Mouse (Mus musculus) G1E (cell line): ENCODE results near the gene Unc45b. TPM values are rescaled to one million over a fixed set of nuclear protein-coding genes. Genes with fewer than 3 reads are reported as not detected.
A peak's percentile ranks its signal among the peaks of the same experiment; 100 is the strongest.

Experiments used
- ATAC-seq: 2 replicates; pipeline ENCODE4 v1.8.0; 2016; ENCODE audit warnings: mild to moderate bottlenecking; ENCODE audit not compliant: insufficient number of reproducible peaks, poor library complexity, low FRiP score, severe bottlenecking; ENCODE audit errors: extremely low read depth
- DNase-seq: peaks from one replicate; pipeline ENCODE4 v3.0.0; 2012; ENCODE audit warnings: low spot score
- H3K27me3 ChIP-seq: 2 replicates; pipeline ENCODE4 v1.6.1; 2012; ENCODE audit warnings: mild to moderate bottlenecking, low read length, inconsistent platforms; ENCODE audit not compliant: insufficient read depth
- H3K36me3 ChIP-seq: replicated peaks from 2 replicates; pipeline ENCODE3; 2012; ENCODE audit warnings: mild to moderate bottlenecking, inconsistent platforms
- H3K4me1 ChIP-seq: 2 replicates; pipeline ENCODE4 v1.6.1; 2012; ENCODE audit warnings: low read depth, low read length, inconsistent platforms, mixed read lengths; ENCODE audit not compliant: insufficient read depth
- H3K4me3 ChIP-seq: 2 replicates; pipeline ENCODE4 v1.5.1; 2012; ENCODE audit warnings: low read depth, mild to moderate bottlenecking, inconsistent platforms, low read length, moderate library complexity, mixed read lengths
- H3K9me3 ChIP-seq: replicated peaks from 2 replicates; pipeline ENCODE4 v1.6.1; 2012; ENCODE audit warnings: inconsistent platforms
- CTCF ChIP-seq: IDR thresholded peaks from 2 replicates; pipeline ENCODE4 v1.5.1; 2012; ENCODE audit warnings: low read depth, low read length, inconsistent platforms, mixed read lengths
- GATA1 ChIP-seq: IDR thresholded peaks from 2 replicates; pipeline ENCODE4 v1.6.1; 2012; ENCODE audit warnings: borderline replicate concordance, low read length, inconsistent platforms, mixed read lengths
- GATA2 ChIP-seq: IDR thresholded peaks from 2 replicates; pipeline ENCODE4 v1.6.1; 2012; ENCODE audit warnings: low read depth, low read length, inconsistent platforms, borderline replicate concordance
- POLR2AphosphoS5 ChIP-seq: IDR thresholded peaks from 2 replicates; pipeline ENCODE4 v1.6.1; 2012; ENCODE audit warnings: low read depth, low read length, inconsistent platforms; ENCODE audit not compliant: insufficient replicate concordance
- TAL1 ChIP-seq: conservative IDR thresholded peaks from 2 replicates; pipeline ENCODE4 v1.6.1; 2012; ENCODE audit warnings: low read depth, low read length, inconsistent platforms, mixed read lengths
- polyA plus RNA-seq: library from polyadenylated mRNA; stranded (reverse); fragments of >175 nt; gene quantifications from 2 replicates; pipeline ENCODE4 v1.2.3, GENCODE M21; 2012
- total RNA-seq, 2 experiments: library from RNA; stranded (forward) in 1 of 2; stranded (reverse) in 1 of 2; fragments of 200-1000 nt in 1 of 2; fragments of >200 nt in 1 of 2; fragmentation: Nextera tagmentation in 1 of 2; gene quantifications; 2 replicates each; pipeline ENCODE4 v1.2.3; 2014 to 2017

Unc45b gene
- total and polyA plus RNA-seq, 3 experiments, result 0.01 to 0.38 (median 0.33) TPM

- DNase-seq, result no peak
- peaks cover 49% of the 10 kb centered on the region for H3K4me1 ChIP-seq
- H3K36me3 ChIP-seq, result peaks cover 71% of the 10 kb centered on the region
Measured at GRCm38 (mm10) chr11:82904952-82905351, 5.4 kb upstream of the Unc45b start.

DNA sequence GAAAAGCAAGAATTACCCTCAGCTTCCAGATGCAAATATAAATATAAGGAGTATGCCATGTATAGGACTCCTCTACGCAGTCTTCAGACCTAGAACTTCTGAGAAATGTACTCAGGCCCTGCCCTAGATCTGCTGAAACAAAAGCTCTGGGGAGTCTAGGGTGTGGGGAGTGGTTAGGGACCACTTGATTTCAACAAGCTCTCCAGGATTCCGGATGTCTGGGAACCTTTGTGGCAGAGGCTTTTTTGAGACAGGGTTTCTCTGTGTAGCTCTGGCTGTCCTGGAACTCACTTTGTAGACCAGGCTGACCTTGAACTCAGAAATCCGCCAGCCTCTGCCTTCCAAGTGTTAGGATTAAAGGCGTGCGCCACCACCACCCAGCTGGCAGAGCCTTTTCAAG, 4.5 kb upstream of the Unc45b start:
- peaks cover 51% of the 10 kb centered on the region for H3K4me1 ChIP-seq
- no peak for ATAC-seq
- H3K36me3 ChIP-seq, result peaks cover 62% of the 10 kb centered on the region
- H3K27me3 ChIP-seq, result peaks cover 8% of the 10 kb centered on the region
- H3K9me3 ChIP-seq, result no peaks in the 10 kb centered on the region
- DNase-seq, result no peak
- TF ChIP-seq CTCF (no peak), TAL1 (no peak), POLR2AphosphoS5 (no peak), GATA1 (no peak), GATA2 (no peak)
- peak overlapping the region; percentile 58; the same call in 1 of the 2 replicates for H3K4me3 ChIP-seq

More at GRCm38 (mm10) chr11:82904952-82905351, 5.4 kb upstream of the Unc45b start:
- H3K4me3 ChIP-seq, result no peak overlapping the region; the same call in 1 of the 2 replicates
- H3K9me3 ChIP-seq, result no peaks in the 10 kb centered on the region
- TF ChIP-seq TAL1, result no peak
- no peak for TF ChIP-seq POLR2AphosphoS5
- TF ChIP-seq GATA1, result no peak
- TF ChIP-seq CTCF, result no peak
- TF ChIP-seq GATA2, result no peak
- peaks cover 2% of the 10 kb centered on the region; the same call in 1 of the 2 replicates for H3K27me3 ChIP-seq
- no peak for ATAC-seq

DNA sequence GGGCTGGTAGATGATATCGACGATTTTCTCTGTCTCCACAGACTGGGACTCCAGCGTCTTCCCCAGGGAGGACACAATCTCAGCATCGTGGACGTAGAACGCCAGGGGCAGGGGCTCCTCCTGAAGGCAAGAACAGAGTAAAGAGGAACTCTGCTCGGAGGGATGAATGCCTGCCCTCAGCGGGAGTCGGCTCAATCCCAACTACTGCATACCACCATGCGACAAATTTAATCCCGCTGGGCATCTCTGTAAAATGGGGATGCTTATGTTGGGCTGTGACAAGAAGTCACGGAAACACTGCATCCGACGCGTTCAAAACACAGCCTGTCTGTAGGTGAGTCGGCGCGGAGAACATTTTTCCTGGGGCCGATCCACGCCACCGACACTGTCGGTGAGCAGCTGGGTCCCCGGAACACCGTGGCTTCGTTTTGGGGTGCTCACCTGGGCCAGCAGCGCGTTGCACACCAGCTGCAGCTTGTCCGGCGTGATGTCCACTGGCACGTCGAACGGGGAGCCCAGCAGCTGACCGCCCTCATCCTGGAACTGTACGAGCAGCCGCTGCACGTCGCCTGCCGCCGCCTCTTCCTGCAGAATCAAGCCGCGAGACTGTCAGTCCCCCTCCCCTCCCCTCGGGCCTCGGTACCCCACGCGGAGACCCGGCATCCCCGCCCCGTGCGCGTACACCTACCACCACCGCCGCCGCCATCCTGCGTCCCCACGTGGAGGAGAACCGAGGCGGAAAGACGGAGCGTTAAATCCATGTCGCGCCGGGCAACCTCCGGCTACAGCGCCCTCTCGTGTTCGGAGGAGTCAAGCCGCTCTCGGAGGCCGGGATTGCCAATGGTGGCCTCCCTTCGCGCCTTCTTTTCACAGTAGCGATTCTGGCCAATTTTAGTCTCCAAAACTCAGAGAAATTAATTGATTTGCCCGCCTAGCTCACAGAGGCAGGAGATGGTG, 2.4 kb upstream of the Unc45b start, which contains the start of gene Nle1:
Gene Nle1, minus strand, starts transcription at position 761 of the 957 bp plus-strand sequence.
- H3K36me3 ChIP-seq, result peaks cover 42% of the 10 kb centered on the region
- H3K4me1 ChIP-seq, result peaks cover 39% of the 10 kb centered on the region
- H3K9me3 ChIP-seq, result no peaks in the 10 kb centered on the region
- peak within 1 kb of the TSS; percentile 91 for H3K4me3 ChIP-seq
- peak; percentile 53; the same call in 1 of the 2 replicates for TF ChIP-seq CTCF
- no peak for TF ChIP-seq TAL1
- peak; percentile 58 for ATAC-seq
- peaks cover 21% of the 10 kb centered on the region for H3K27me3 ChIP-seq
- peak; percentile 79 for DNase-seq

DNA sequence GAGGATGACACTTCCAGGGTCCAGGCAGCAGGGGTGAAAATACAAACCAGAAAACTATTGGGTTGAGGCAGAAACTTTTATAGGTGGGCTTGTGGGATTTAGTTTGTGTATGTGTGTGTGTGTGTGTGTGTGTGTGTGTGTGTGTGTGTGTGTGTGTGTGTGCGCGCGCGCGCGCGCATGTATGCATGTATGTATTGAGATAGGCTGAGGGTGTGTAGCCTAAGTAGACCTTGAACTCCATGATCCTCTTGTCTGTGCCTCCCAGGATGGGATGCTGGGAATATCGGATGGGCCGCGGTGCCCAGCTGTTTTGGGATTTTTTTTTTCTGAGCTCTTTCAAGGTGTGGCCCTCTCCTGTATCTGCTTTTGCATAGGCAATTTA, 1.8 kb upstream of the Unc45b start:
- peak overlapping the region; percentile 91; the same call in 1 of the 2 replicates for H3K4me3 ChIP-seq
- ATAC-seq, result no peak

GRCm38 (mm10) chr11:82910679-82911389, 484 bp downstream of the Unc45b start:
- no peak for ATAC-seq
- no peak overlapping the region for H3K4me3 ChIP-seq
- H3K36me3 ChIP-seq, result peaks cover 13% of the 10 kb centered on the region
- no peak for TF ChIP-seq CTCF
- TF ChIP-seq POLR2AphosphoS5, result no peak
- no peak for TF ChIP-seq TAL1
- no peak for TF ChIP-seq GATA2
- TF ChIP-seq GATA1, result no peak
- no peak for DNase-seq
- peaks cover 23% of the 10 kb centered on the region for H3K4me1 ChIP-seq
- H3K27me3 ChIP-seq, result peaks cover 31% of the 10 kb centered on the region
- no peaks in the 10 kb centered on the region for H3K9me3 ChIP-seq

More for the DNA sequence above, 1.8 kb upstream of the Unc45b start:
- Histone ChIP-seq H3K9me3 (no peaks in the 10 kb centered on the region), H3K4me1 (peaks cover 38% of the 10 kb centered on the region), H3K27me3 (peaks cover 27% of the 10 kb centered on the region), H3K36me3 (peaks cover 35% of the 10 kb centered on the region)
- no peak for DNase-seq
- TF ChIP-seq GATA1 (no peak), POLR2AphosphoS5 (no peak), GATA2 (no peak), TAL1 (no peak), CTCF (no peak)

GRCm38 (mm10) chr11:82914711-82915352, 4.5 kb downstream of the Unc45b start:
- Histone ChIP-seq H3K4me1 (peaks cover 6% of the 10 kb centered on the region), H3K27me3 (peaks cover 47% of the 10 kb centered on the region), H3K36me3 (no peaks in the 10 kb centered on the region), H3K4me3 (no peak overlapping the region), H3K9me3 (no peaks in the 10 kb centered on the region)
- TF ChIP-seq CTCF (peak; percentile 96), GATA1 (no peak)
- peak; percentile 28 for ATAC-seq
- DNase-seq, result peak; percentile 63
